Mouse (Mus musculus) hindbrain, embryonic 12.5 days (tissue): ENCODE measurements around the gene Me3. TPM values are rescaled to one million over a fixed set of nuclear protein-coding genes. Genes with fewer than 3 reads are reported as not detected.
A peak's percentile ranks its signal among the peaks of the same experiment; 100 is the strongest.

Experiments used
- ATAC-seq: fragments of 200-750 bp; cut with Nextera tagmentation; 2 replicates; pipeline ENCODE4 v1.8.0; 2017; ENCODE audit warnings: moderate TSS enrichment; ENCODE audit not compliant: low FRiP score
- H3K27ac ChIP-seq: fragments of 300-500 bp; sonication (generic); 2 replicates; pipeline ENCODE4 v1.5.1; 2016; ENCODE audit warnings: mild to moderate bottlenecking
- H3K27me3 ChIP-seq: fragments of 300-500 bp; sonication (generic); 2 replicates; pipeline ENCODE4 v1.6.1; 2016; ENCODE audit warnings: mild to moderate bottlenecking
- H3K36me3 ChIP-seq: fragments of 300-500 bp; sonication (generic); 2 replicates; pipeline ENCODE4 v1.6.1; 2016; ENCODE audit warnings: mild to moderate bottlenecking
- H3K4me1 ChIP-seq: fragments of 300-500 bp; sonication (generic); 2 replicates; pipeline ENCODE4 v1.6.1; 2016
- H3K4me2 ChIP-seq: fragments of 300-500 bp; sonication (generic); replicated peaks from 2 replicates; pipeline ENCODE4 v1.6.1; 2016; ENCODE audit warnings: mild to moderate bottlenecking
- H3K4me3 ChIP-seq: fragments of 300-500 bp; sonication (generic); 2 replicates; pipeline ENCODE4 v1.5.1; 2016; ENCODE audit warnings: mild to moderate bottlenecking
- H3K9ac ChIP-seq: fragments of 300-500 bp; sonication (generic); 2 replicates; pipeline ENCODE4 v1.6.1; 2016; ENCODE audit warnings: mild to moderate bottlenecking, moderate library complexity
- H3K9me3 ChIP-seq: fragments of 300-500 bp; sonication (generic); replicated peaks from 2 replicates; pipeline ENCODE4 v1.6.1; 2016; ENCODE audit warnings: mild to moderate bottlenecking
- WGBS: fragments of 180-500 bp; shearing (Covaris S2); methylation state at CpG from one replicate; pipeline ENCODE4 v1.1.7; 2016; 5-methylcytosine and 5-hydroxymethylcytosine counted together
- polyA plus RNA-seq: library from polyadenylated mRNA; unstranded; fragments of >200 nt; fragmentation: Nextera tagmentation; extraction: Ambion mirVana; gene quantifications from 2 replicates; pipeline ENCODE4 v1.2.1, GENCODE M21; 2016

Me3 gene
- polyA plus RNA-seq, 1 experiment from 2014 or later = 1.2 TPM

- H3K9ac ChIP-seq = no peak overlapping the region
- H3K4me1 ChIP-seq = no peaks in the 10 kb centered on the region
- 82% methylated on average over 4 of the region's 4 CpGs for WGBS
- H3K4me3 ChIP-seq = no peak overlapping the region
- H3K36me3 ChIP-seq = no peaks in the 10 kb centered on the region
- no peaks in the 10 kb centered on the region for H3K27me3 ChIP-seq
- ATAC-seq = no peak
- no peak overlapping the region for H3K27ac ChIP-seq
- no peak overlapping the region for H3K4me2 ChIP-seq
- H3K9me3 ChIP-seq = no peaks in the 10 kb centered on the region
These were observed 213.5 kb downstream of the Me3 start for GRCm38 (mm10) chr7:89845669-89846068.

- Histone ChIP-seq H3K9ac (no peak overlapping the region), H3K27me3 (no peaks in the 10 kb centered on the region), H3K4me2 (no peak overlapping the region), H3K36me3 (no peaks in the 10 kb centered on the region), H3K27ac (no peak overlapping the region), H3K4me1 (no peaks in the 10 kb centered on the region), H3K4me3 (no peak overlapping the region), H3K9me3 (no peaks in the 10 kb centered on the region)
- no peak for ATAC-seq
- 78% methylated on average over 3 of the region's 3 CpGs for WGBS
These were observed 218.3 kb downstream of the Me3 start for GRCm38 (mm10) chr7:89850510-89850909.

- Histone ChIP-seq H3K9ac (no peak overlapping the region), H3K36me3 (no peaks in the 10 kb centered on the region), H3K27me3 (no peaks in the 10 kb centered on the region), H3K9me3 (no peaks in the 10 kb centered on the region), H3K4me1 (peaks cover 12% of the 10 kb centered on the region), H3K27ac (no peak overlapping the region), H3K4me2 (no peak overlapping the region), H3K4me3 (no peak overlapping the region)
- 76% methylated on average over 10 of the region's 10 CpGs for WGBS
- ATAC-seq = no peak
These were observed 220.2 kb downstream of the Me3 start for GRCm38 (mm10) chr7:89852158-89853095.

- ATAC-seq = no peak
- WGBS = 87% methylated on average over 5 of the region's 5 CpGs
- H3K9ac ChIP-seq = no peak overlapping the region
- no peak overlapping the region for H3K4me2 ChIP-seq
- no peaks in the 10 kb centered on the region for H3K9me3 ChIP-seq
- H3K36me3 ChIP-seq = no peaks in the 10 kb centered on the region
- H3K4me3 ChIP-seq = no peak overlapping the region
- no peak overlapping the region for H3K27ac ChIP-seq
- peaks cover 12% of the 10 kb centered on the region for H3K4me1 ChIP-seq
- H3K27me3 ChIP-seq = no peaks in the 10 kb centered on the region
These were observed 220.9 kb downstream of the Me3 start for GRCm38 (mm10) chr7:89853131-89853530.

GRCm38 (mm10) chr7:89855196-89855595, 223.0 kb downstream of the Me3 start:
- peaks cover 12% of the 10 kb centered on the region for H3K4me1 ChIP-seq
- H3K9me3 ChIP-seq = no peaks in the 10 kb centered on the region
- 83% methylated on average over 1 of the region's 1 CpGs for WGBS
- no peak for ATAC-seq
- no peak overlapping the region for H3K9ac ChIP-seq
- H3K27me3 ChIP-seq = no peaks in the 10 kb centered on the region
- no peak overlapping the region for H3K27ac ChIP-seq
- no peaks in the 10 kb centered on the region for H3K36me3 ChIP-seq
- no peak overlapping the region for H3K4me3 ChIP-seq
- H3K4me2 ChIP-seq = no peak overlapping the region

- Histone ChIP-seq H3K4me1 (peaks cover 12% of the 10 kb centered on the region), H3K9ac (no peak overlapping the region), H3K9me3 (no peaks in the 10 kb centered on the region), H3K36me3 (no peaks in the 10 kb centered on the region), H3K27ac (no peak overlapping the region), H3K4me3 (no peak overlapping the region), H3K4me2 (peak overlapping the region; percentile 29), H3K27me3 (no peaks in the 10 kb centered on the region)
- 44% methylated on average over 16 of the region's 17 CpGs for WGBS
- ATAC-seq = peak; percentile 93
These were observed 224.4 kb downstream of the Me3 start for GRCm38 (mm10) chr7:89856440-89857217.

GRCm38 (mm10) chr7:89864769-89865168, 232.6 kb downstream of the Me3 start:
- ATAC-seq = no peak
- no peak overlapping the region for H3K4me2 ChIP-seq
- H3K27ac ChIP-seq = no peak overlapping the region
- no peak overlapping the region for H3K9ac ChIP-seq
- H3K36me3 ChIP-seq = no peaks in the 10 kb centered on the region
- H3K4me1 ChIP-seq = no peaks in the 10 kb centered on the region
- WGBS = 95% methylated on average over 1 of the region's 1 CpGs
- H3K9me3 ChIP-seq = no peaks in the 10 kb centered on the region
- H3K27me3 ChIP-seq = no peaks in the 10 kb centered on the region
- H3K4me3 ChIP-seq = no peak overlapping the region

GRCm38 (mm10) chr7:89867221-89867620, 235.0 kb downstream of the Me3 start:
- Histone ChIP-seq H3K4me1 (no peaks in the 10 kb centered on the region), H3K27me3 (no peaks in the 10 kb centered on the region), H3K4me2 (no peak overlapping the region), H3K27ac (no peak overlapping the region), H3K4me3 (no peak overlapping the region), H3K9ac (no peak overlapping the region), H3K36me3 (no peaks in the 10 kb centered on the region), H3K9me3 (no peaks in the 10 kb centered on the region)
- 84% methylated on average over 5 of the region's 5 CpGs for WGBS
- no peak for ATAC-seq

- Histone ChIP-seq H3K9ac (no peak overlapping the region), H3K36me3 (no peaks in the 10 kb centered on the region), H3K4me2 (no peak overlapping the region), H3K27me3 (no peaks in the 10 kb centered on the region), H3K9me3 (no peaks in the 10 kb centered on the region), H3K4me3 (no peak overlapping the region), H3K27ac (no peak overlapping the region), H3K4me1 (no peaks in the 10 kb centered on the region)
- ATAC-seq = no peak
- 76% methylated on average over 1 of the region's 1 CpGs for whole genome bisulfite sequencing
These were observed 247.5 kb downstream of the Me3 start for GRCm38 (mm10) chr7:89879686-89880085.

GRCm38 (mm10) chr7:89884551-89884950, 252.4 kb downstream of the Me3 start:
- H3K4me1 ChIP-seq = no peaks in the 10 kb centered on the region
- no peaks in the 10 kb centered on the region for H3K36me3 ChIP-seq
- H3K27me3 ChIP-seq = no peaks in the 10 kb centered on the region
- ATAC-seq = no peak
- no peak overlapping the region for H3K4me3 ChIP-seq
- no peak overlapping the region for H3K9ac ChIP-seq
- H3K4me2 ChIP-seq = no peak overlapping the region
- H3K27ac ChIP-seq = no peak overlapping the region
- WGBS = 79% methylated on average over 3 of the region's 3 CpGs
- no peaks in the 10 kb centered on the region for H3K9me3 ChIP-seq

GRCm38 (mm10) chr7:89891412-89891811, 259.2 kb downstream of the Me3 start:
- H3K36me3 ChIP-seq = no peaks in the 10 kb centered on the region
- no peak for ATAC-seq
- H3K9me3 ChIP-seq = no peaks in the 10 kb centered on the region
- no peak overlapping the region for H3K4me3 ChIP-seq
- no peaks in the 10 kb centered on the region for H3K4me1 ChIP-seq
- H3K27ac ChIP-seq = no peak overlapping the region
- H3K4me2 ChIP-seq = no peak overlapping the region
- no peak overlapping the region for H3K9ac ChIP-seq
- H3K27me3 ChIP-seq = no peaks in the 10 kb centered on the region
- 66% methylated on average over 5 of the region's 5 CpGs for WGBS

- WGBS = 36% methylated on average over 4 of the region's 4 CpGs
- ATAC-seq = no peak
- no peaks in the 10 kb centered on the region for H3K27me3 ChIP-seq
- H3K9ac ChIP-seq = no peak overlapping the region
- H3K36me3 ChIP-seq = no peaks in the 10 kb centered on the region
- H3K4me1 ChIP-seq = no peaks in the 10 kb centered on the region
- H3K4me2 ChIP-seq = no peak overlapping the region
- H3K4me3 ChIP-seq = no peak overlapping the region
- H3K9me3 ChIP-seq = no peaks in the 10 kb centered on the region
- H3K27ac ChIP-seq = no peak overlapping the region
These were observed 259.7 kb downstream of the Me3 start for GRCm38 (mm10) chr7:89891856-89892255.
